ENCODE assay signal across 18 mouse cellular contexts in the genomic region with DNA sequence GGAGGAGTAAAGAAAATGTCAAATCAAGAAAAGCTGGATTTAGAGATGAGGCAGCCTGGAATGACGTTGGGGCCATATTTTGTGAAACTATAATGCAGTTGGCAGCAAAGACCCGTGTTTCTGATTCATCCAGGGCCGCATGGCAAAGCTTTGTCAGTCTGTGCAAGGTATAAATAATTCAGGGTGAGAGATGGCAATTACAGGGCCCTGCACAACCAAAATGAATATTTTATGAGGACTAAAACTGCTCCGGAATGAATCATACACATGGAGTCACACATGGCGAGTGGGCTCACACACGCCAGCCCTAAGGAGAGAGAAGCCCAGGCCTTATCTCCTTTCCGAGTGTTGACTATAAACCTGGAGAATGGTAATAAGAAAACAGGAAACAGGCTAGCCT.
A peak's percentile ranks its signal among the peaks of the same experiment; 100 is the strongest.
DNase-seq lines count a peak whose midpoint lies in the region; ATAC-seq lines count a peak whose summit lies in the region.
"Had no signal": no experiment of that assay in that cellular context is flagged by ENCODE, and none has a peak within 500 bp of the region (broad histone marks: within the 10 kb centered on the region; RNA-seq: fewer than 3 reads in every experiment).

No protein-coding gene starts in this region.

- peaks cover 8% of the 10 kb centered on the region; the same call in 1 of the 2 replicates for H3K4me1 ChIP-seq in embryonic facial prominence, embryonic 14.5 days (ENCODE audit: control insufficient read depth, insufficient read depth, low read length)
- H3K4me1 ChIP-seq in hindbrain, embryonic 15.5 days (replicated peaks) = peaks cover 96% of the 10 kb centered on the region
- H3K4me1 ChIP-seq in neural tube, embryonic 13.5 days (replicated peaks) = peaks cover 98% of the 10 kb centered on the region
- H3K4me1 ChIP-seq: intestine, embryonic 15.5 days had no signal

- no peak for ATAC-seq in embryonic facial prominence, embryonic 14.5 days (ENCODE audit: low read depth)
- ATAC-seq in hindbrain, embryonic 15.5 days (ENCODE audit: low FRiP score, low read depth) = no peak
- peak; percentile 23; the same call in 1 of the 2 replicates for ATAC-seq in neural tube, embryonic 13.5 days (ENCODE audit: low read depth)
- ATAC-seq: intestine, embryonic 15.5 days; liver, postnatal 0 days had no signal

- H3K4me2 ChIP-seq in embryonic facial prominence, embryonic 14.5 days (ENCODE audit: low read depth, low read length) = no peak overlapping the region
- no peak overlapping the region for H3K4me2 ChIP-seq in hindbrain, embryonic 15.5 days
- H3K4me2 ChIP-seq in neural tube, embryonic 13.5 days = peak overlapping the region; percentile 21
- H3K4me2 ChIP-seq: embryonic facial prominence, embryonic 13.5 days; intestine, embryonic 15.5 days had no signal

- intact Hi-C loops in heart, postnatal 36 days (cut with DNase I) = loop anchor here (5.0 kb wide), 2 partner anchors 57 to 758 kb away; no protein-coding TSS in a partner anchor

- no peak overlapping the region for H3K4me3 ChIP-seq in embryonic facial prominence, embryonic 14.5 days (ENCODE audit: low read depth, low read length)
- H3K4me3 ChIP-seq in hindbrain, embryonic 15.5 days = no peak overlapping the region
- no peak overlapping the region for H3K4me3 ChIP-seq in neural tube, embryonic 13.5 days
- H3K4me3 ChIP-seq: embryonic facial prominence, embryonic 13.5 days; intestine, embryonic 15.5 days; left cerebral cortex, adult 2 months had no signal

- peak overlapping the region; percentile 33; the same call in 1 of the 2 replicates for H3K27ac ChIP-seq in embryonic facial prominence, embryonic 14.5 days (replicated peaks; ENCODE audit: low read depth, low read length)
- peak overlapping the region; percentile 83 for H3K27ac ChIP-seq in hindbrain, embryonic 15.5 days (replicated peaks)
- H3K27ac ChIP-seq in neural tube, embryonic 13.5 days (replicated peaks) = peak overlapping the region; percentile 93
- H3K27ac ChIP-seq: embryonic facial prominence, embryonic 13.5 days; intestine, embryonic 15.5 days; left cerebral cortex, adult 2 months had no signal

- H3K9ac ChIP-seq in embryonic facial prominence, embryonic 14.5 days (ENCODE audit: low read depth, low read length) = no peak overlapping the region
- no peak overlapping the region for H3K9ac ChIP-seq in hindbrain, embryonic 15.5 days
- H3K9ac ChIP-seq in neural tube, embryonic 13.5 days = peak overlapping the region; percentile 60
- H3K9ac ChIP-seq: embryonic facial prominence, embryonic 13.5 days; intestine, embryonic 15.5 days; liver, postnatal 0 days had no signal

- peaks cover 2% of the 10 kb centered on the region; the same call in 1 of the 2 replicates for H3K27me3 ChIP-seq in embryonic facial prominence, embryonic 14.5 days (replicated peaks; ENCODE audit: control insufficient read depth, insufficient read depth, low read length)
- no peaks in the 10 kb centered on the region for H3K27me3 ChIP-seq in hindbrain, embryonic 15.5 days
- H3K27me3 ChIP-seq in neural tube, embryonic 13.5 days = no peaks in the 10 kb centered on the region

- 68% methylated on average over 7 of the region's 7 CpGs for WGBS in embryonic facial prominence, embryonic 14.5 days
- 45% methylated on average over 7 of the region's 7 CpGs for WGBS in hindbrain, embryonic 15.5 days
- 29% methylated on average over 7 of the region's 7 CpGs for WGBS in neural tube, embryonic 13.5 days

- H3K9me3 ChIP-seq in embryonic facial prominence, embryonic 14.5 days (ENCODE audit: control insufficient read depth, low read length) = no peaks in the 10 kb centered on the region
- no peaks in the 10 kb centered on the region for H3K9me3 ChIP-seq in hindbrain, embryonic 15.5 days
- H3K9me3 ChIP-seq in neural tube, embryonic 13.5 days = no peaks in the 10 kb centered on the region
- H3K9me3 ChIP-seq: embryonic facial prominence, embryonic 13.5 days; intestine, embryonic 15.5 days had no signal

- H3K36me3 ChIP-seq in embryonic facial prominence, embryonic 14.5 days (ENCODE audit: control insufficient read depth, insufficient read depth, low read length) = no peaks in the 10 kb centered on the region
- no peaks in the 10 kb centered on the region for H3K36me3 ChIP-seq in hindbrain, embryonic 15.5 days
- H3K36me3 ChIP-seq in neural tube, embryonic 13.5 days = no peaks in the 10 kb centered on the region
- H3K36me3 ChIP-seq: embryonic facial prominence, embryonic 13.5 days; G1E; intestine, embryonic 15.5 days had no signal

- peak; percentile 7 to 18 for DNase-seq in frontal cortex, postnatal 36 days (ENCODE audit: low spot score in 2 of 2)
- no peak for DNase-seq in frontal cortex, postnatal 10 days (ENCODE audit: low spot score in 2 of 2)
- DNase-seq in embryonic facial prominence, embryonic 14.5 days (ENCODE audit: low spot score) = no peak
- no peak for DNase-seq in gastrocnemius, adult 8-10 months (ENCODE audit: low spot score in 2 of 2)
- no peak for DNase-seq in heart, postnatal 36 days
- DNase-seq: adrenal gland, postnatal 36 days; cerebellum, adult 11 months; cerebellum, postnatal 36 days; heart, adult 11 months; kidney, postnatal 10 days; liver, postnatal 0 days; lung, postnatal 4 days had no signal

Comparison
In these comparisons a context has a peak if more than half of its experiments do, and no peak if none do; other contexts are left out.
1. DNase-seq: peak in frontal cortex, postnatal 36 days (2 of 2); none in frontal cortex, postnatal 10 days (0 of 2), embryonic facial prominence, embryonic 14.5 days (single experiment), gastrocnemius, adult 8-10 months (0 of 2) and heart, postnatal 36 days (0 of 2).
2. H3K27ac ChIP-seq: peak in every context shown above with its lines; median percentile 93 in neural tube, embryonic 13.5 days; 83 in hindbrain, embryonic 15.5 days; 33 in embryonic facial prominence, embryonic 14.5 days.